Mouse (Mus musculus) thymus, postnatal 4 days (tissue): Measurements from ENCODE around the gene Hspbap1.

ENCODE experiments used
- DNase-seq: peaks from one replicate; pipeline ENCODE4 v3.0.0; 2021

Hspbap1 gene

GRCm38 (mm10) chr16:35764941-35765340 lies 5.2 kb upstream of the Hspbap1 start:
- no peak for DNase-seq

GRCm38 (mm10) chr16:35765449-35765848 lies 4.7 kb upstream of the Hspbap1 start:
- DNase-seq: no peak

- DNase-seq: no peak
Measured at GRCm38 (mm10) chr16:35766366-35766765, 3.8 kb upstream of the Hspbap1 start.

- no peak for DNase-seq
Measured at GRCm38 (mm10) chr16:35768469-35768784, 1.7 kb upstream of the Hspbap1 start.

- peak; percentile 78 for DNase-seq
Measured at GRCm38 (mm10) chr16:35768785-35769642, 1.2 kb upstream of the Hspbap1 start, which contains the start of gene Dirc2. Dirc2 (minus strand) TSS chr16:35769356.

GRCm38 (mm10) chr16:35771141-35771540 lies 966 bp downstream of the Hspbap1 start:
- peak; percentile 20 for DNase-seq

- DNase-seq: no peak
Measured at GRCm38 (mm10) chr16:35771606-35772005, 1.4 kb downstream of the Hspbap1 start.

GRCm38 (mm10) chr16:35772598-35772997 lies 2.4 kb downstream of the Hspbap1 start:
- DNase-seq: no peak

- DNase-seq: no peak
Measured at GRCm38 (mm10) chr16:35775835-35776234, 5.7 kb downstream of the Hspbap1 start.

GRCm38 (mm10) chr16:35776737-35777136 lies 6.6 kb downstream of the Hspbap1 start:
- no peak for DNase-seq

- no peak for DNase-seq
Measured at GRCm38 (mm10) chr16:35777768-35778167, 7.6 kb downstream of the Hspbap1 start.

- DNase-seq: no peak
Measured at GRCm38 (mm10) chr16:35779681-35780080, 9.5 kb downstream of the Hspbap1 start.

- DNase-seq: no peak
Measured at GRCm38 (mm10) chr16:35781096-35781495, 10.9 kb downstream of the Hspbap1 start.

GRCm38 (mm10) chr16:35781651-35782050 lies 11.5 kb downstream of the Hspbap1 start:
- DNase-seq: no peak

- no peak for DNase-seq
Measured at GRCm38 (mm10) chr16:35782451-35783206, 12.5 kb downstream of the Hspbap1 start.

- DNase-seq: no peak
Measured at GRCm38 (mm10) chr16:35783207-35783573, 13.0 kb downstream of the Hspbap1 start.

GRCm38 (mm10) chr16:35784134-35784725 lies 14.1 kb downstream of the Hspbap1 start:
- DNase-seq: no peak

GRCm38 (mm10) chr16:35787163-35787562 lies 17.0 kb downstream of the Hspbap1 start:
- no peak for DNase-seq

- no peak for DNase-seq
Measured at GRCm38 (mm10) chr16:35787568-35788189, 17.5 kb downstream of the Hspbap1 start.

GRCm38 (mm10) chr16:35788330-35788729 lies 18.2 kb downstream of the Hspbap1 start:
- no peak for DNase-seq

- DNase-seq: no peak
Measured at GRCm38 (mm10) chr16:35791962-35792521, 21.9 kb downstream of the Hspbap1 start.

GRCm38 (mm10) chr16:35802163-35802562 lies 32.0 kb downstream of the Hspbap1 start:
- no peak for DNase-seq

- no peak for DNase-seq
Measured at GRCm38 (mm10) chr16:35803723-35804122, 33.5 kb downstream of the Hspbap1 start.
